Mouse (Mus musculus) kidney, adult 11 months (tissue): ENCODE data around the gene Tacr3.

ENCODE experiments used
- DNase-seq: peaks from one replicate; pipeline ENCODE4 v3.0.0; 2022

Gene Tacr3

GRCm38 (mm10) chr3:134828875-134829530 is at the start of gene Tacr3:
Gene Tacr3, plus strand, starts transcription at chr3:134829007.
- no peak for DNase-seq

GRCm38 (mm10) chr3:134828492-134828874 is 324 bp upstream of the Tacr3 start:
- no peak for DNase-seq

- DNase-seq: no peak
Observed at GRCm38 (mm10) chr3:134829531-134829921, 719 bp downstream of the Tacr3 start.

- DNase-seq: no peak
Observed at GRCm38 (mm10) chr3:134851342-134851741, 22.5 kb downstream of the Tacr3 start.

GRCm38 (mm10) chr3:134877701-134878100 is 48.9 kb downstream of the Tacr3 start:
- no peak for DNase-seq

GRCm38 (mm10) chr3:134895831-134896230 is 67.0 kb downstream of the Tacr3 start:
- no peak for DNase-seq

GRCm38 (mm10) chr3:134908890-134909289 is 80.1 kb downstream of the Tacr3 start:
- DNase-seq: no peak

- no peak for DNase-seq
Observed at GRCm38 (mm10) chr3:134934703-134935102, 105.9 kb downstream of the Tacr3 start.

GRCm38 (mm10) chr3:134935461-134935860 is 106.7 kb downstream of the Tacr3 start:
- no peak for DNase-seq

GRCm38 (mm10) chr3:134963461-134963860 is 134.7 kb downstream of the Tacr3 start:
- no peak for DNase-seq

GRCm38 (mm10) chr3:134978902-134979301 is 150.1 kb downstream of the Tacr3 start:
- no peak for DNase-seq

GRCm38 (mm10) chr3:134980140-134980539 is 151.3 kb downstream of the Tacr3 start:
- DNase-seq: no peak
